Mouse (Mus musculus) frontal cortex, adult 2 months (tissue): Measurements from ENCODE around the gene Bpifb6. TPM values are rescaled to one million over a fixed set of nuclear protein-coding genes. Genes with fewer than 3 reads are reported as not detected.

Source experiments
- DNase-seq, 2 experiments: peaks; one replicate each; pipeline ENCODE4 v3.0.0; 2022; ENCODE audit warnings: low spot score in 1 of 2; ENCODE audit errors: extremely low spot score in 1 of 2
- polyA plus RNA-seq: library from polyadenylated mRNA; depleted of rRNA; stranded (reverse); fragments of >200 nt; gene quantifications from 2 replicates; pipeline ENCODE4 v1.2.3, GENCODE M21; 2012; rRNA removed

Gene Bpifb6
- polyA plus RNA-seq, 1 experiment = 0.44 TPM

DNA sequence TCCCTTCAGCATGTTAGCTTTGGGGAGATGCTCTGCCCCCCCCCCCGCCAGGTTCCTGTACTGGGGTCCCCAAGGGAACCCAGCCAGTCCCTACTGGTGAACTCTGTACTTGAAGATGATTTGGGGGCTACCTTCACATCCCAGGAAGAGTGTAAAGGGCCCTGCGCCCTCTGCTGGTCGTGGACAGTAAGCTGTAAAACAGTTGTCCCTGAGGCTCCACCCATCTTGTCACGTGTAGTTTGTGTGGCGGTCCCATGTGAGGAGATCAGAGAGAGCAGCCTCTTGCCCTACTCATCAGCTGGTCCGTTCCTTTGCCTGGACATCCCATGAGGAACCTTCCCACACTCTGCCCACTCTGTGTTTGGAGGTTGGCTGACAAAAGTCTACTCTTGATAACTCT is 53.6 kb downstream of the Bpifb6 start:
- DNase-seq = peak in 1 of 2 experiments; percentile 17

Other genes with a start within 250 kb of the Bpifb6 start
- 0.06 and 0.11 TPM in 2 replicates for gene Dnmt3c, start 203.7 kb upstream of the Bpifb6 start, polyA plus RNA-seq
- 25.6 and 31.7 TPM in 2 replicates for gene Mapre1, start 159.1 kb upstream of the Bpifb6 start, polyA plus RNA-seq
- 0.12 and 0.23 TPM in 2 replicates for gene Efcab8, start 120.5 kb upstream of the Bpifb6 start, polyA plus RNA-seq
- gene Sun5, start 29.3 kb upstream of the Bpifb6 start, polyA plus RNA-seq = not detected in 2 replicates
- 0.21 and 0.22 TPM in 2 replicates for gene Bpifb2, start 25.3 kb upstream of the Bpifb6 start, polyA plus RNA-seq
- gene Bpifb3, start 17.8 kb downstream of the Bpifb6 start, polyA plus RNA-seq = 0.04 and 1.5 TPM in 2 replicates
- 1.5 and 9.4 TPM in 2 replicates for gene Bpifb4, start 37.8 kb downstream of the Bpifb6 start, polyA plus RNA-seq
- not detected in 2 replicates for gene Bpifa6, start 74.6 kb downstream of the Bpifb6 start, polyA plus RNA-seq
- gene Bpifa2, start 107.9 kb downstream of the Bpifb6 start, polyA plus RNA-seq = not detected in 2 replicates
- gene Bpifa3, start 229.9 kb downstream of the Bpifb6 start, polyA plus RNA-seq = not detected in 2 replicates
- not detected in 2 replicates for gene Bpifa1, start 242.5 kb downstream of the Bpifb6 start, polyA plus RNA-seq